Mouse (Mus musculus) adrenal gland, postnatal 0 days (tissue): Measurements from ENCODE around the gene Synpo2. TPM values are rescaled to one million over a fixed set of nuclear protein-coding genes. Genes with fewer than 3 reads are reported as not detected.

Experiments used
- polyA plus RNA-seq: library from polyadenylated mRNA; unstranded; fragments of >200 nt; fragmentation: Nextera tagmentation; extraction: Ambion mirVana; gene quantifications from 2 replicates; pipeline ENCODE4 v1.2.1, GENCODE M21; 2015

Gene Synpo2
- 1.6 and 1.8 TPM in 2 replicates for polyA plus RNA-seq

GRCm38 (mm10) chr3:123235921-123236320, at the start of gene Synpo2:
TSS of gene Synpo2 (minus strand) at chr3:123236149.

GRCm38 (mm10) chr3:123266753-123267651, 31.1 kb upstream of the Synpo2 start, which contains the start of gene Sec24d:
TSS of gene Sec24d (plus strand) at chr3:123267455.

GRCm38 (mm10) chr3:123034752-123035151, 201.2 kb downstream of the Synpo2 start, which contains the start of gene Myoz2:
TSS of gene Myoz2 (minus strand) at chr3:123035015.

Other genes with a start within 250 kb of the Synpo2 start
- 2.1 and 3.1 TPM in 2 replicates for gene Myoz2, start 201.1 kb downstream of the Synpo2 start, polyA plus RNA-seq
- 46.1 and 64.3 TPM in 2 replicates for gene Sec24d, start 31.3 kb upstream of the Synpo2 start, polyA plus RNA-seq
- 12.1 and 14.8 TPM in 2 replicates for gene Mettl14, start 150.0 kb upstream of the Synpo2 start, polyA plus RNA-seq
- 3.0 and 5.2 TPM in 2 replicates for gene Prss12, start 210.8 kb upstream of the Synpo2 start, polyA plus RNA-seq